Mouse (Mus musculus): ENCODE data around the gene 4921539E11Rik.

GRCm38 (mm10) chr4:103208553-103208952 lies 82.1 kb downstream of the 4921539E11Rik start:
- TF ChIP-seq CTCF (conservative IDR thresholded peaks at IDR 0.05; ENCODE audit: insufficient read depth, insufficient read length, low read depth, low read length) (no peak), POLR2A (IDR thresholded peaks at IDR 0.05; ENCODE audit: low read depth, low read length) (no peak)

Data from kidney, adult 2 months (tissue).